Mouse (Mus musculus) forebrain, embryonic 10.5 days (tissue): Measurements from ENCODE around the gene Slc35g1. TPM values are rescaled to one million over a fixed set of nuclear protein-coding genes. Genes with fewer than 3 reads are reported as not detected.

Experiments
- DNase-seq: peaks from one replicate; pipeline ENCODE4 v3.0.0-alpha.2; 2017; ENCODE audit warnings: low spot score; ENCODE audit errors: extremely low spot score
- H3K27ac ChIP-seq: fragments of 300-500 bp; sonication (generic); 2 replicates; pipeline ENCODE4 v1.5.1; 2016; ENCODE audit warnings: mild to moderate bottlenecking
- H3K27me3 ChIP-seq: fragments of 300-500 bp; sonication (generic); 2 replicates; pipeline ENCODE4 v1.6.1; 2016; ENCODE audit warnings: mild to moderate bottlenecking; ENCODE audit not compliant: poor library complexity, severe bottlenecking
- H3K36me3 ChIP-seq: fragments of 300-500 bp; sonication (generic); replicated peaks from 2 replicates; pipeline ENCODE4 v1.6.1; 2016; ENCODE audit warnings: mild to moderate bottlenecking, moderate library complexity
- H3K4me1 ChIP-seq: fragments of 300-500 bp; sonication (generic); 2 replicates; pipeline ENCODE4 v1.6.1; 2016
- H3K4me3 ChIP-seq: fragments of 300-500 bp; sonication (generic); 2 replicates; pipeline ENCODE4 v1.5.1; 2016; ENCODE audit warnings: mild to moderate bottlenecking, moderate library complexity
- H3K9me3 ChIP-seq: fragments of 300-500 bp; sonication (generic); 2 replicates; pipeline ENCODE4 v1.6.1; 2016; ENCODE audit warnings: mild to moderate bottlenecking, moderate library complexity
- WGBS: fragments of 180-500 bp; shearing (Covaris S2); methylation state at CpG from one replicate; pipeline ENCODE4 v1.1.7; 2016; 5-methylcytosine and 5-hydroxymethylcytosine counted together
- polyA plus RNA-seq: library from polyadenylated mRNA; unstranded; fragments of >200 nt; fragmentation: Nextera tagmentation; extraction: Ambion mirVana; gene quantifications from 2 replicates; pipeline ENCODE4 v1.2.1, GENCODE M21; 2016

Gene Slc35g1
- polyA plus RNA-seq, 1 experiment from 2014 or later, result 7.9 TPM

DNA sequence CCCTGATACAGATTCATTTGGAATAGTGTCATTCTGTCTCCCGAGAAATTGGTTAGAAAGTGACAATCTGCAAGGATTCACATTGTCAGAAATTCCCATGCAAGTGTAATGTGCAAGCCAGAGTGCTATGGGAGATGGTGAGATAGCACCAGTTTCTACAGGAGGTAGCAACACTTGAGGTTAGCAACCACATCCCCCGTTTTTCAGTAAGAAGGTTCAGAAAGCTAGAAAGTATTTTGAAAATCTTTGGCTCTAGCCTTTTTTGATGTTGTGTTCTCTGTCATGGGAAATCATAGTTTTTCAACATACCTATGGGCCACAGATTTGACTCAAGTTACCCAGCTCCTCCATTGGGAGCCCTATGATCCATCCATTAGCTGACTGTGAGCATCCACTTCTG is 5.6 kb downstream of the Slc35g1 start:
- WGBS, result 88% methylated on average over 2 of the region's 2 CpGs
- Histone ChIP-seq H3K36me3 (peaks cover 39% of the 10 kb centered on the region), H3K27ac (no peak overlapping the region), H3K4me1 (peaks cover 22% of the 10 kb centered on the region), H3K9me3 (no peaks in the 10 kb centered on the region), H3K27me3 (no peaks in the 10 kb centered on the region), H3K4me3 (no peak overlapping the region)
- no peak for DNase-seq

DNA sequence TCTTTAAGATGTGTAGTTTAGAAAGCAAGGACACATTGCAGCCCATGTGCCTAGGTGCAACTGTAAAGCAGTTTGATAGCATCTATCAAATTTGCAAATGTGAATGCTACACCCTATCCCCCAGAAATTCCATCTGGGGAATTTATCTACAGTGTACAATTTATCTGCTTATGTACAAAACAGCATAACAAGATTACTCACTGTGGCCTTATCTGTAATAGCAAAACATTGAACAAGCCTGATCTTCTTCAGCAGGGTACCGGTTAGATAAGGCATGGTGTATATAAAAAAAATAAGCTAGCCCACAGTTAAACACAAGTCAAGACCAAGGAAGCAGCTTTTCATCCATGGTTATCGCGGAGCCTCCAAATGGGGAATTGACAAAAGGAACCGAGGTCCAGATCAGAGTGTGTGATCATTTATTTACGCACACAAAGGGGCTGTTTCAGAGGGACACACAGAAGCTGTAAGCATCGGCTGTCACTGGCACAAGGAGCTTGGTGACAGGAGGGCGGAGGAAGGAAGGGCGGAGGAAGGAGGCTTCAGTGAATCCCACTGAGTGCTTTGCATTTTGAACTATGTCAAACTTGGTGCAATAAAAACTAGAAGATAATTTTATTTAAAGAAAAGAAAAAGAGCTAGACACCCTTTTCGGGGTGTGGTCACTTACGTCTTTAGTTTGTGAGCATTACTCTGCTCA is 14.7 kb downstream of the Slc35g1 start:
- peaks cover 6% of the 10 kb centered on the region; the same call in 1 of the 2 replicates for H3K4me1 ChIP-seq
- H3K9me3 ChIP-seq, result no peaks in the 10 kb centered on the region
- H3K36me3 ChIP-seq, result peaks cover 23% of the 10 kb centered on the region
- H3K27me3 ChIP-seq, result no peaks in the 10 kb centered on the region
- WGBS, result 91% methylated on average over 10 of the region's 10 CpGs
- no peak overlapping the region for H3K4me3 ChIP-seq
- DNase-seq, result no peak
- H3K27ac ChIP-seq, result no peak overlapping the region

DNA sequence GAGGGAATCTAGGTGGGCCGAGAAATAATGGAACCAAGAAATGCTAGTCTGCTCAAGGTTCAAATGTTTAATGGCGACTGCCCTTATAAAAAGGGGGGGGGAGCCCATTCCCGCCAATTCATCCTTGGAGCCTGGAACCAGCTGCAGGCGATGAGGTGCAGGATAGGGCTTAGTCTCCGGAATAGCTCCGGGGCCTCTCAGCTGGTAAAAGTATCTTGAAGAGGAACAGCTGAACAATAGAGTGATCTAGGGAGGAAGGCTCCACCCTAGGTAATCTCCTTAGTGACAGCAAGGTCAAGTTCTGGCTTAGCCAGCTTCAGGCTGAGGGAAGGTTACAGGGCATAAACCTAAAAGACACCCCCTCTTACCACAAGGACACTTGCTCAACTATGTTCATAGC is 18.1 kb downstream of the Slc35g1 start:
- no peak for DNase-seq
- Histone ChIP-seq H3K27me3 (no peaks in the 10 kb centered on the region), H3K9me3 (no peaks in the 10 kb centered on the region), H3K27ac (no peak overlapping the region), H3K4me3 (no peak overlapping the region), H3K36me3 (peaks cover 13% of the 10 kb centered on the region), H3K4me1 (no peaks in the 10 kb centered on the region)
- WGBS, result 92% methylated on average over 6 of the region's 6 CpGs

DNA sequence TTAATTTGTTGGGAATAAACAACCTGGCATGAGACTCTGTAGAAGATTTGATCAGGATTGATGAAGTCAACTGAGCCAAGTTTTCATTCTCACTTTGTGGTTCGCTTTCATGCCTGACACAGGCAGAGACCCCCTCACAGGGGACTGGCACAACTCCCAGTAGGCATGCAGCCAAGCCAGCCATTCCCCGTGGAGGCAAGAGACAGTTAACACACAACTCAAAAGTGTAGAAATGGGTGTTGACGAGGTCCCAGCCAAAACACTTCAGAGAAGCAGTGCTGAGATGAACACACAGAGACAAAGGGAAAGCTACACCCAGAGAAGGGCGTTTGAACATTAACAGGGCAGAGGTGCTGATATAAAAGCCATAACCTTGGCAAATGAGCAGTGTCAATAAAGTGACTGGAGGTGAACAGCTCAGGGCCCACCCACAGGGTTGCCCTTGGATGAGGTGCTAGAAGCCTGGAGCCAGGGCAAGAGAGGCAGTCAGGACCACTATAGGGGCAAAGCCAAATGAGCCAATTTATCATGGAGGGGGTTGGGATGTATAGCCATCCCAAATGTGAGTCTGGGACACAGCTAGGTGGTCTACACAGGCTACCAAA is 23.1 kb downstream of the Slc35g1 start:
- Histone ChIP-seq H3K9me3 (no peaks in the 10 kb centered on the region), H3K4me1 (no peaks in the 10 kb centered on the region), H3K27me3 (no peaks in the 10 kb centered on the region), H3K4me3 (no peak overlapping the region), H3K36me3 (no peaks in the 10 kb centered on the region), H3K27ac (no peak overlapping the region)
- DNase-seq, result no peak
- WGBS, result 87% methylated on average over 4 of the region's 4 CpGs

GRCm38 (mm10) chr19:38420751-38421295 is 25.0 kb downstream of the Slc35g1 start:
- H3K36me3 ChIP-seq, result no peaks in the 10 kb centered on the region
- no peak overlapping the region for H3K27ac ChIP-seq
- no peaks in the 10 kb centered on the region for H3K27me3 ChIP-seq
- DNase-seq, result no peak
- WGBS, result 87% methylated on average over 4 of the region's 4 CpGs
- H3K9me3 ChIP-seq, result no peaks in the 10 kb centered on the region
- H3K4me3 ChIP-seq, result no peak overlapping the region
- no peaks in the 10 kb centered on the region for H3K4me1 ChIP-seq

DNA sequence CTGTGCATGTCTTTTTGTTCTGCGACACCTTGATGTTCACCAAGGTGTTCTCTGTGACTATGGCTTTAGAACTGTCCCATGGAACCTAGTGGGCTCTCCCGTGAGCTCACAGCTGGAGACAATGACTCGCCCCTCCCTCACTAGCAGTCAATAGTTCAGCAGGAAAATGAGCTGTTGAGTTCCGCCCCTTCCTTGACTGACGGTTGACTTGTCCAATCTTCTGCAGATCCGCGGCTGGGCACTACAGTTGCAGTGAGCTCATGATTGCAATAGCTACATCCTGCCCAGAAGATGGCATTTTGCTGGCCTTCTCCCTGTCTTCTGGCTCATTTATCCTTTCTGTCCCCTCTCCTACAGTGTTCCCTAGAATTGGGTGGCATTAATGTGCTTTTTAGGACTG is 25.7 kb downstream of the Slc35g1 start:
- no peaks in the 10 kb centered on the region for H3K9me3 ChIP-seq
- H3K36me3 ChIP-seq, result no peaks in the 10 kb centered on the region
- no peaks in the 10 kb centered on the region for H3K4me1 ChIP-seq
- no peak overlapping the region for H3K27ac ChIP-seq
- no peak for DNase-seq
- WGBS, result 69% methylated on average over 7 of the region's 7 CpGs
- no peak overlapping the region for H3K4me3 ChIP-seq
- no peaks in the 10 kb centered on the region for H3K27me3 ChIP-seq

- Histone ChIP-seq H3K36me3 (no peaks in the 10 kb centered on the region), H3K27ac (no peak overlapping the region), H3K27me3 (no peaks in the 10 kb centered on the region), H3K9me3 (no peaks in the 10 kb centered on the region), H3K4me3 (no peak overlapping the region), H3K4me1 (no peaks in the 10 kb centered on the region)
- 74% methylated on average over 6 of the region's 6 CpGs for WGBS
- no peak for DNase-seq
Observed at GRCm38 (mm10) chr19:38422926-38423325, 27.1 kb downstream of the Slc35g1 start.

DNA sequence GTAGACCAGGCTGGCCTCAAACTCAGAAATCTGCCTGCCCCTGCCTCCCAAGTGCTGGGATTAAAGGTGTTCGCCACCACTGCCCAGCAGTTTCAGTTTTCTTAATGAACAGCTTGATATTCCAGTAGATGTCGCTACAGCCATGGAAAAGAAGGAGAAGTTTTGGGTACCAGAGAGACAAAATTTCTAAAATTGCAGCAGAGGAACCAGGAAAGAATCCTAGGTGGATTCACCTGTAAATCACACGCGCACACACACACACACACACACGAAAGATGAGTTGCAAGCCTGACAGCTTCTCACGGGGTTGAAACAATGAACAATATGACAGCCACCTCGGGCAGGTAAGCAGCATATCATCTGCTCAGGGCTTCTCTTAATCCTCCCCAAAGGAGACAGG is 28.1 kb downstream of the Slc35g1 start:
- no peaks in the 10 kb centered on the region for H3K4me1 ChIP-seq
- H3K36me3 ChIP-seq, result no peaks in the 10 kb centered on the region
- no peak overlapping the region for H3K27ac ChIP-seq
- no peaks in the 10 kb centered on the region for H3K27me3 ChIP-seq
- 45% methylated on average over 7 of the region's 7 CpGs for WGBS
- DNase-seq, result no peak
- H3K9me3 ChIP-seq, result no peaks in the 10 kb centered on the region
- no peak overlapping the region for H3K4me3 ChIP-seq

DNA sequence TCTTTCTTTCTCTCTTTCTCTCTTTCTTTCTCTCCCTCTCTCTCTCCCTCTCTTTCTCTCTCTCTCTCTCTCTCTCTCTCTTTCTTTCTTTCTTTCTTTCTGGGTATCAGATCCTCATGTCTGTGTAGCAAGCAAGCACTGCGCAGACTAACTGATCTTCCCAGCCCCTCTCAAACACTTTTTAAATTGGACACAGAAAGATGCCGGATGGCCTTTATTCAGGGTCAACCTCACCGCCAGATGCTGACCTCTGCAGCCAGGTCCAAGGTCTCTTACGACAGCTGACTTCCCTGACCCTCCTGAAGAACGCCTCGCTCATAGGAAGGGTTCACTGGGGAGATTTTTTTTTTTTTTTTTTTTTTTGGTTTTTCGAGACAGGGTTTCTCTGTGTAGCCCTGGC is 28.8 kb downstream of the Slc35g1 start:
- no peaks in the 10 kb centered on the region for H3K36me3 ChIP-seq
- 74% methylated on average over 7 of the region's 7 CpGs for WGBS
- no peaks in the 10 kb centered on the region for H3K9me3 ChIP-seq
- no peaks in the 10 kb centered on the region for H3K27me3 ChIP-seq
- H3K4me1 ChIP-seq, result no peaks in the 10 kb centered on the region
- H3K4me3 ChIP-seq, result no peak overlapping the region
- no peak overlapping the region for H3K27ac ChIP-seq
- no peak for DNase-seq

GRCm38 (mm10) chr19:38429269-38429668 is 33.5 kb downstream of the Slc35g1 start:
- Histone ChIP-seq H3K27me3 (no peaks in the 10 kb centered on the region), H3K4me3 (no peak overlapping the region), H3K9me3 (no peaks in the 10 kb centered on the region), H3K4me1 (no peaks in the 10 kb centered on the region), H3K27ac (no peak overlapping the region), H3K36me3 (no peaks in the 10 kb centered on the region)
- no peak for DNase-seq
- WGBS, result 55% methylated on average over 5 of the region's 5 CpGs

- Histone ChIP-seq H3K4me1 (no peaks in the 10 kb centered on the region), H3K4me3 (no peak overlapping the region), H3K36me3 (no peaks in the 10 kb centered on the region), H3K27me3 (no peaks in the 10 kb centered on the region), H3K9me3 (no peaks in the 10 kb centered on the region), H3K27ac (no peak overlapping the region)
- no peak for DNase-seq
- 85% methylated on average over 8 of the region's 8 CpGs for WGBS
Observed at GRCm38 (mm10) chr19:38430475-38430874, 34.7 kb downstream of the Slc35g1 start.

- no peak for DNase-seq
- Histone ChIP-seq H3K9me3 (peaks cover 7% of the 10 kb centered on the region; the same call in 1 of the 2 replicates), H3K4me3 (no peak overlapping the region), H3K27me3 (no peaks in the 10 kb centered on the region), H3K36me3 (no peaks in the 10 kb centered on the region), H3K4me1 (no peaks in the 10 kb centered on the region), H3K27ac (no peak overlapping the region)
- 71% methylated on average over 7 of the region's 7 CpGs for WGBS
Observed at GRCm38 (mm10) chr19:38431326-38431725, 35.5 kb downstream of the Slc35g1 start.

DNA sequence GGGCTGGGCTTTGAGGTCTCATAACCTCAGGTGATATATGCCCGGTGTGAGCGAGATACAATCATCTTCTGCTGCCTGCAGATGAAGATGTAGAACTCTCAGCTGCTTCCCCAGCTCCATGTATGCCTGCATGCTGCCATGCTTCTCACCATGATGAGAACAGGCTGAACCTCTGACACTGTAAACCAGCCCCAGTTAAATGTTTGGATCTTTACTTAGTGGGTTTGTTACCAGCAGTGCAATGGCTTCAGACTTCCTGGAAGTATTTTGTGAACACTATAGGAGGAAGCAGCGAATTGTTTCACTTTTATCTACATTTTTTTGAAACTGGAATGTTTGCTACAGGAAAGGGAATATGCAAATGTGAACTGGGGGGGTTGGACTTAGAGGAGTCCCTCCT is 36.2 kb downstream of the Slc35g1 start:
- Histone ChIP-seq H3K27ac (no peak overlapping the region), H3K36me3 (no peaks in the 10 kb centered on the region), H3K4me3 (no peak overlapping the region), H3K27me3 (no peaks in the 10 kb centered on the region), H3K9me3 (peaks cover 8% of the 10 kb centered on the region; the same call in 1 of the 2 replicates), H3K4me1 (no peaks in the 10 kb centered on the region)
- 84% methylated on average over 3 of the region's 3 CpGs for WGBS
- no peak for DNase-seq
